Mouse (Mus musculus) cerebellum, adult 2 months (tissue): ENCODE measurements around the gene Anapc10.

Experiments used
- CTCF ChIP-seq: fragments of 200-500 bp; IDR thresholded peaks from 2 replicates; pipeline ENCODE4 v1.5.1; 2011; ENCODE audit warnings: low read depth, mild to moderate bottlenecking, control low read depth, low read length, moderate library complexity, borderline replicate concordance; ENCODE audit not compliant: insufficient read depth
- POLR2A ChIP-seq: fragments of 200-500 bp; IDR thresholded peaks from 2 replicates; pipeline ENCODE4 v1.6.1; 2011; ENCODE audit warnings: low read length, control low read depth, borderline replicate concordance; ENCODE audit not compliant: insufficient read depth

- TF ChIP-seq POLR2A = no peak
- TF ChIP-seq CTCF = no peak
Observed at GRCm38 (mm10) chr8:79796690-79797089, 85.1 kb downstream of the Anapc10 start.
